Mouse (Mus musculus) C2C12 (cell line): ENCODE data around the gene BC003965.

ENCODE experiments used
- CTCF ChIP-seq: IDR thresholded peaks from one replicate; pipeline ENCODE4 v1.5.1; 2011; ENCODE audit not compliant: control insufficient read depth, insufficient read depth, insufficient read length
- MAX ChIP-seq: IDR thresholded peaks from one replicate; pipeline ENCODE4 v1.6.1; 2011; ENCODE audit warnings: mild to moderate bottlenecking, control low read depth
- USF1 ChIP-seq: IDR thresholded peaks from one replicate; pipeline ENCODE4 v1.6.1; 2011; ENCODE audit warnings: low read depth, mild to moderate bottlenecking, control low read depth, moderate library complexity

DNA sequence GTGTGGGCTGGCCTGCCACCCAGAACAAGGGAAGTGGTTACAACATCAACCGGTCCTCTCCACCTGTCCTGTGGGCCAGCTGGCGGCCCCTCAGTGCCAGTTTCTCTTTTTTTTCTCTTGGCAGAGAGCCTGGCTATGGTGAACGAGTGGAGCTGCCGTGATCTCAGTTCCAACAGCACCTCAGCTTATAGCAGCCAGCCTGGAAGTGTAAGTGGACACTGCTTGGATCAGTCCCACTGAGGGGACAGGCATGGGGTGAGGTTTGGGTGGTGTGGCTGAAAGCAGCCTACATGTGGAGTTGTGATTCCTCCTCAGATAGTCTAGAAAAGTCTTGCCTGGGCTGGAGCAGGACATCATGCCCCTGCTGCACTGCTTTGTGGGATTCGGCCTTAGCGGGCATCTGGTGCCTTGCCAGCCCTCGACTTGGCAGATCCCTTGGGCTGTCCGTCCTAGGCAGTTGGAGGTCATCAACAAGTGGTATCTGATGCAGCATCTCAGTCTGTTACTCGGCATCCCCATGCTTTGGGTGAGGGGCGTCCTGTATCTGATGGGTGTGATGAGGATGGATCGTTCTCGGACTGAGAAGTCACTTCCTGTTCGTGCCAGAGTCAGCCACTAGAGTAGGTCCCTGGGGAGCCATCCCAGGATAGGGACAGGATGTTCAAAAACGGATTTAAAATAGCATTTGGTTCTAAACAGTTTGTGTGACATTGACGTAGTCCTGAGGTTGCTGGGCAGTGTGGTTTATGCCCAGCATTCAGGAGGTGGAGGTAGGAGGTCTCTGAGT lies 26.5 kb downstream of the BC003965 start:
- TF ChIP-seq CTCF (no peak), MAX (no peak), USF1 (no peak)
